Mouse (Mus musculus): ENCODE data around the gene Pik3cd. TPM values are rescaled to one million over a fixed set of nuclear protein-coding genes. Genes with fewer than 3 reads are reported as not detected.

The Pik3cd gene
- polyA plus RNA-seq, 1 experiment from 2014 or later, result 5.0 TPM

Small RNAs within 50 kb of the gene (microRNA-seq; reads per million reads assigned to microRNA genes)
- gene Mir7023, result not detected

Other genes with a start within 250 kb of the Pik3cd start
- gene Rbp7, start 247.6 kb downstream of the Pik3cd start, polyA plus RNA-seq (2015; fragmentation: Nextera tagmentation; extraction: Ambion mirVana), result 0.37 and 0.41 TPM in 2 replicates
- 0.55 and 0.99 TPM in 2 replicates for gene Tmem274, start 225.2 kb downstream of the Pik3cd start, polyA plus RNA-seq (2015; fragmentation: Nextera tagmentation; extraction: Ambion mirVana)
- gene Nmnat1, start 217.4 kb downstream of the Pik3cd start, polyA plus RNA-seq (2015; fragmentation: Nextera tagmentation; extraction: Ambion mirVana), result 10.5 and 12.4 TPM in 2 replicates
- 55.8 and 62.5 TPM in 2 replicates for gene Lzic, start 217.3 kb downstream of the Pik3cd start, polyA plus RNA-seq (2015; fragmentation: Nextera tagmentation; extraction: Ambion mirVana)
- gene Ctnnbip1, start 184.3 kb downstream of the Pik3cd start, polyA plus RNA-seq (2015; fragmentation: Nextera tagmentation; extraction: Ambion mirVana), result 80.3 and 83.9 TPM in 2 replicates
- 45.2 and 48.1 TPM in 2 replicates for gene Clstn1, start 116.1 kb downstream of the Pik3cd start, polyA plus RNA-seq (2015; fragmentation: Nextera tagmentation; extraction: Ambion mirVana)
- gene Tmem201, start 35.5 kb upstream of the Pik3cd start, polyA plus RNA-seq (2015; fragmentation: Nextera tagmentation; extraction: Ambion mirVana), result 34.7 and 36.2 TPM in 2 replicates
- 14.4 and 15.5 TPM in 2 replicates for gene Slc25a33, start 71.7 kb upstream of the Pik3cd start, polyA plus RNA-seq (2015; fragmentation: Nextera tagmentation; extraction: Ambion mirVana)